Comparison of ENCODE assay signal across 11 mouse cellular contexts in the genomic region with DNA sequence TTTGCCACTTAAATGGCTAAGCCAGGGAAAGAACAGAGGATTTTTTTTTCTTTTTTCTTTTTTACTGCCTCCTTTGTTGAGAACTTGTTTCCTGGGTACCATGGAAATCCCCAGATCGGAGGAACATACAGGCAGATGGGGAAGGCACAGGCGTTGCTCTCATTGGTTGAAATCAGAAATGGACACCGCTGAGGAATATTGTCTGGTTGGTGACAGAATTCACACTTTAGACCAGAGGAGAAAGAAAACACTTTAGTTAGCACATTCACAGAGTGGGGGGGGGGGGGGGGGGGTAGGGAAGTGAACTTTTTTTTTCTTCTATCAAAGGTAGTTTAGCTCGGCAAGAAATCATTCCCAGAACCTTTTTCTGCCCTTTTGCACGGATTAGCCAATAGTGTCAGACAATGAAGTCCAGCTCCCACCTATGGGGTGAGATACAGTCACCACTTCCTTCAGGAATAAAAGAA.
A peak's percentile ranks its signal among the peaks of the same experiment; 100 is the strongest.
DNase-seq lines count a peak whose midpoint lies in the region; ATAC-seq lines count a peak whose summit lies in the region.
"Had no signal": no experiment of that assay in that cellular context is flagged by ENCODE, and none has a peak within 500 bp of the region (broad histone marks: within the 10 kb centered on the region; RNA-seq: fewer than 3 reads in every experiment).

No protein-coding gene starts in this region.

- no peak overlapping the region for H3K9ac ChIP-seq in forebrain, embryonic 12.5 days
- no peak overlapping the region for H3K9ac ChIP-seq in forebrain, embryonic 15.5 days (replicated peaks)
- H3K9ac ChIP-seq in hindbrain, embryonic 11.5 days (ENCODE audit: low read depth, low read length), result no peak overlapping the region
- H3K9ac ChIP-seq in hindbrain, embryonic 14.5 days, result no peak overlapping the region
- no peak overlapping the region for H3K9ac ChIP-seq in midbrain, embryonic 14.5 days (replicated peaks; ENCODE audit: low read length)
- no peak overlapping the region for H3K9ac ChIP-seq in midbrain, embryonic 15.5 days
- H3K9ac ChIP-seq in neural tube, embryonic 11.5 days (ENCODE audit: low read length), result no peak overlapping the region
- H3K9ac ChIP-seq: liver, embryonic 14.5 days had no signal

- WGBS in forebrain, embryonic 12.5 days, result 4% methylated on average over 5 of the region's 5 CpGs
- 7% methylated on average over 5 of the region's 5 CpGs for WGBS in forebrain, embryonic 15.5 days
- 7% methylated on average over 5 of the region's 5 CpGs for WGBS in hindbrain, embryonic 11.5 days
- WGBS in hindbrain, embryonic 14.5 days, result 6% methylated on average over 5 of the region's 5 CpGs
- WGBS in midbrain, embryonic 14.5 days, result 3% methylated on average over 5 of the region's 5 CpGs
- WGBS in midbrain, embryonic 15.5 days, result 8% methylated on average over 5 of the region's 5 CpGs
- 7% methylated on average over 5 of the region's 5 CpGs for WGBS in neural tube, embryonic 11.5 days

- H3K27me3 ChIP-seq in forebrain, embryonic 12.5 days, result no peaks in the 10 kb centered on the region
- no peaks in the 10 kb centered on the region for H3K27me3 ChIP-seq in forebrain, embryonic 15.5 days
- H3K27me3 ChIP-seq in hindbrain, embryonic 11.5 days (ENCODE audit: control insufficient read depth, insufficient read depth, low read length), result no peaks in the 10 kb centered on the region
- no peaks in the 10 kb centered on the region for H3K27me3 ChIP-seq in hindbrain, embryonic 14.5 days (ENCODE audit: control insufficient read depth, insufficient read depth, low read length)
- H3K27me3 ChIP-seq in midbrain, embryonic 14.5 days (ENCODE audit: control insufficient read depth, insufficient read depth, low read length), result no peaks in the 10 kb centered on the region
- H3K27me3 ChIP-seq in midbrain, embryonic 15.5 days (replicated peaks), result no peaks in the 10 kb centered on the region
- no peaks in the 10 kb centered on the region for H3K27me3 ChIP-seq in neural tube, embryonic 11.5 days (ENCODE audit: control insufficient read depth, insufficient read depth, low read length)

- ATAC-seq in forebrain, embryonic 12.5 days (ENCODE audit: low FRiP score), result no peak
- ATAC-seq in forebrain, embryonic 15.5 days (replicated peaks), result no peak
- ATAC-seq in hindbrain, embryonic 11.5 days (ENCODE audit: low FRiP score), result no peak
- no peak for ATAC-seq in hindbrain, embryonic 14.5 days (ENCODE audit: low FRiP score)
- ATAC-seq in midbrain, embryonic 14.5 days (ENCODE audit: low FRiP score, low TSS enrichment), result no peak
- no peak for ATAC-seq in midbrain, embryonic 15.5 days (replicated peaks)
- ATAC-seq in neural tube, embryonic 11.5 days (ENCODE audit: insufficient read depth, low FRiP score, low TSS enrichment), result peak; percentile 43; the same call in 1 of the 2 replicates
- ATAC-seq: intestine, postnatal 0 days had no signal

- H3K4me2 ChIP-seq in forebrain, embryonic 12.5 days, result no peak overlapping the region
- H3K4me2 ChIP-seq in forebrain, embryonic 15.5 days (replicated peaks), result no peak overlapping the region
- no peak overlapping the region for H3K4me2 ChIP-seq in hindbrain, embryonic 11.5 days (replicated peaks; ENCODE audit: low read depth, low read length)
- H3K4me2 ChIP-seq in hindbrain, embryonic 14.5 days (replicated peaks), result no peak overlapping the region
- H3K4me2 ChIP-seq in midbrain, embryonic 14.5 days (ENCODE audit: low read length), result no peak overlapping the region
- no peak overlapping the region for H3K4me2 ChIP-seq in midbrain, embryonic 15.5 days
- H3K4me2 ChIP-seq in neural tube, embryonic 11.5 days (ENCODE audit: low read depth), result no peak overlapping the region

- H3K36me3 ChIP-seq in forebrain, embryonic 12.5 days (replicated peaks), result no peaks in the 10 kb centered on the region
- no peaks in the 10 kb centered on the region for H3K36me3 ChIP-seq in forebrain, embryonic 15.5 days
- no peaks in the 10 kb centered on the region for H3K36me3 ChIP-seq in hindbrain, embryonic 11.5 days (ENCODE audit: control insufficient read depth, insufficient read depth, low read length)
- H3K36me3 ChIP-seq in hindbrain, embryonic 14.5 days (replicated peaks; ENCODE audit: control insufficient read depth, insufficient read depth), result no peaks in the 10 kb centered on the region
- H3K36me3 ChIP-seq in midbrain, embryonic 14.5 days (ENCODE audit: control insufficient read depth, insufficient read depth, low read length), result no peaks in the 10 kb centered on the region
- H3K36me3 ChIP-seq in midbrain, embryonic 15.5 days (replicated peaks), result no peaks in the 10 kb centered on the region
- H3K36me3 ChIP-seq in neural tube, embryonic 11.5 days (ENCODE audit: control insufficient read depth, insufficient read depth, low read length), result no peaks in the 10 kb centered on the region

- peak overlapping the region; percentile 21; the same call in 1 of the 2 replicates for H3K27ac ChIP-seq in forebrain, embryonic 12.5 days
- H3K27ac ChIP-seq in forebrain, embryonic 15.5 days (replicated peaks), result no peak overlapping the region
- H3K27ac ChIP-seq in hindbrain, embryonic 11.5 days (ENCODE audit: low read depth, low read length), result peak overlapping the region; percentile 56; the same call in 1 of the 2 replicates
- H3K27ac ChIP-seq in hindbrain, embryonic 14.5 days, result no peak overlapping the region
- H3K27ac ChIP-seq in midbrain, embryonic 14.5 days (replicated peaks; ENCODE audit: low read depth, low read length), result no peak overlapping the region
- no peak overlapping the region for H3K27ac ChIP-seq in midbrain, embryonic 15.5 days
- peak overlapping the region; percentile 71; the same call in 1 of the 2 replicates for H3K27ac ChIP-seq in neural tube, embryonic 11.5 days (ENCODE audit: low read depth, low read length)
- H3K27ac ChIP-seq: liver, embryonic 14.5 days had no signal

- no peak for DNase-seq in hindbrain, embryonic 11.5 days (ENCODE audit: low spot score)
- no peak for DNase-seq in hindbrain, embryonic 14.5 days (ENCODE audit: low spot score)
- DNase-seq in midbrain, embryonic 14.5 days, result peak; percentile 24
- DNase-seq in neural tube, embryonic 11.5 days (ENCODE audit: low spot score), result no peak
- DNase-seq in left cerebral cortex, postnatal 25 days (ENCODE audit: low spot score in 2 of 2), result no peak
- DNase-seq: adrenal gland, adult 8-10 months had no signal

- H3K4me3 ChIP-seq in forebrain, embryonic 12.5 days (replicated peaks), result no peak overlapping the region
- H3K4me3 ChIP-seq in forebrain, embryonic 15.5 days, result no peak overlapping the region
- H3K4me3 ChIP-seq in hindbrain, embryonic 11.5 days (ENCODE audit: low read depth, low read length), result no peak overlapping the region
- H3K4me3 ChIP-seq in hindbrain, embryonic 14.5 days (replicated peaks; ENCODE audit: low read length), result no peak overlapping the region
- H3K4me3 ChIP-seq in midbrain, embryonic 14.5 days (replicated peaks; ENCODE audit: low read depth, low read length), result no peak overlapping the region
- no peak overlapping the region for H3K4me3 ChIP-seq in midbrain, embryonic 15.5 days
- no peak overlapping the region for H3K4me3 ChIP-seq in neural tube, embryonic 11.5 days (ENCODE audit: low read depth, low read length)

- intact Hi-C loops in left cerebral cortex, postnatal 25 days (cut with DNase I), result no loop called here

- H3K4me1 ChIP-seq in forebrain, embryonic 12.5 days, result peaks cover 30% of the 10 kb centered on the region
- peaks cover 8% of the 10 kb centered on the region for H3K4me1 ChIP-seq in forebrain, embryonic 15.5 days
- H3K4me1 ChIP-seq in hindbrain, embryonic 11.5 days (replicated peaks; ENCODE audit: control insufficient read depth, insufficient read depth, low read length), result peaks cover 11% of the 10 kb centered on the region; the same call in 1 of the 2 replicates
- peaks cover 16% of the 10 kb centered on the region for H3K4me1 ChIP-seq in hindbrain, embryonic 14.5 days (replicated peaks; ENCODE audit: control insufficient read depth, insufficient read depth, low read length)
- H3K4me1 ChIP-seq in midbrain, embryonic 14.5 days (ENCODE audit: control insufficient read depth, insufficient read depth, low read length), result peaks cover 10% of the 10 kb centered on the region; the same call in 1 of the 2 replicates
- peaks cover 13% of the 10 kb centered on the region for H3K4me1 ChIP-seq in midbrain, embryonic 15.5 days
- peaks cover 15% of the 10 kb centered on the region for H3K4me1 ChIP-seq in neural tube, embryonic 11.5 days (ENCODE audit: control insufficient read depth, insufficient read depth, low read length)

- H3K9me3 ChIP-seq in forebrain, embryonic 12.5 days, result no peaks in the 10 kb centered on the region
- no peaks in the 10 kb centered on the region for H3K9me3 ChIP-seq in forebrain, embryonic 15.5 days
- no peaks in the 10 kb centered on the region for H3K9me3 ChIP-seq in hindbrain, embryonic 11.5 days (ENCODE audit: control insufficient read depth, low read length)
- no peaks in the 10 kb centered on the region for H3K9me3 ChIP-seq in hindbrain, embryonic 14.5 days (ENCODE audit: control insufficient read depth, low read length)
- no peaks in the 10 kb centered on the region for H3K9me3 ChIP-seq in midbrain, embryonic 14.5 days (ENCODE audit: control insufficient read depth, low read length)
- no peaks in the 10 kb centered on the region for H3K9me3 ChIP-seq in midbrain, embryonic 15.5 days
- H3K9me3 ChIP-seq in neural tube, embryonic 11.5 days (ENCODE audit: control insufficient read depth, low read length), result no peaks in the 10 kb centered on the region

Comparison
In these comparisons a context has a peak if more than half of its experiments do, and no peak if none do; other contexts are left out.
1. H3K27ac ChIP-seq: peak in forebrain, embryonic 12.5 days (single experiment), hindbrain, embryonic 11.5 days (single experiment) and neural tube, embryonic 11.5 days (single experiment); none in forebrain, embryonic 15.5 days (single experiment), hindbrain, embryonic 14.5 days (single experiment), midbrain, embryonic 14.5 days (single experiment) and midbrain, embryonic 15.5 days (single experiment).